Mouse (Mus musculus) midbrain, embryonic 13.5 days (tissue): Measurements from ENCODE around the gene Olfm1. TPM values are rescaled to one million over a fixed set of nuclear protein-coding genes. Genes with fewer than 3 reads are reported as not detected.

ENCODE experiments used
- ATAC-seq: fragments of 200-750 bp; cut with Nextera tagmentation; 2 replicates; pipeline ENCODE4 v1.8.0; 2017; ENCODE audit warnings: mild to moderate bottlenecking, moderate TSS enrichment, moderate library complexity
- H3K27ac ChIP-seq: fragments of 300-500 bp; sonication (generic); 2 replicates; pipeline ENCODE4 v1.5.1; 2015; ENCODE audit warnings: inconsistent platforms, mild to moderate bottlenecking, moderate library complexity
- H3K27me3 ChIP-seq: fragments of 300-500 bp; sonication (generic); 2 replicates; pipeline ENCODE4 v1.6.1; 2015; ENCODE audit warnings: mild to moderate bottlenecking, inconsistent platforms
- H3K36me3 ChIP-seq: fragments of 300-500 bp; sonication (generic); 2 replicates; pipeline ENCODE4 v1.6.1; 2015; ENCODE audit warnings: mild to moderate bottlenecking, inconsistent platforms
- H3K4me1 ChIP-seq: fragments of 300-500 bp; sonication (generic); replicated peaks from 2 replicates; pipeline ENCODE4 v1.6.1; 2015; ENCODE audit warnings: inconsistent platforms
- H3K4me2 ChIP-seq: fragments of 300-500 bp; sonication (generic); replicated peaks from 2 replicates; pipeline ENCODE4 v1.6.1; 2015; ENCODE audit warnings: moderate library complexity, mild to moderate bottlenecking, inconsistent platforms
- H3K4me3 ChIP-seq: fragments of 300-500 bp; sonication (generic); replicated peaks from 2 replicates; pipeline ENCODE4 v1.5.1; 2015; ENCODE audit warnings: mild to moderate bottlenecking, inconsistent platforms
- H3K9ac ChIP-seq: fragments of 300-500 bp; sonication (generic); replicated peaks from 2 replicates; pipeline ENCODE4 v1.6.1; 2015; ENCODE audit warnings: mild to moderate bottlenecking, inconsistent platforms
- H3K9me3 ChIP-seq: fragments of 300-500 bp; sonication (generic); 2 replicates; pipeline ENCODE4 v1.6.1; 2016; ENCODE audit warnings: mild to moderate bottlenecking, inconsistent platforms
- WGBS: fragments of 180-500 bp; shearing (Covaris S2); methylation state at CpG from one replicate; pipeline ENCODE4 v1.1.7; 2015; 5-methylcytosine and 5-hydroxymethylcytosine counted together
- polyA plus RNA-seq: library from polyadenylated mRNA; unstranded; fragments of >200 nt; fragmentation: Nextera tagmentation; extraction: Ambion mirVana; gene quantifications from 2 replicates; pipeline ENCODE4 v1.2.1, GENCODE M21; 2015

Olfm1 gene
- polyA plus RNA-seq, 1 experiment from 2014 or later: 203 TPM

GRCm38 (mm10) chr2:28205467-28205805 lies 12.6 kb downstream of the Olfm1 start:
- peak overlapping the region; percentile 54; the same call in 1 of the 2 replicates for H3K27ac ChIP-seq
- peaks cover 6% of the 10 kb centered on the region; the same call in 1 of the 2 replicates for H3K27me3 ChIP-seq
- H3K9ac ChIP-seq: peak overlapping the region; percentile 88
- peak overlapping the region; percentile 66 for H3K4me3 ChIP-seq
- no peaks in the 10 kb centered on the region for H3K9me3 ChIP-seq
- peaks cover 64% of the 10 kb centered on the region for H3K4me1 ChIP-seq
- under 1% methylated on average over 49 of the region's 49 CpGs for WGBS
- H3K4me2 ChIP-seq: peak overlapping the region; percentile 99
- H3K36me3 ChIP-seq: peaks cover 5% of the 10 kb centered on the region; the same call in 1 of the 2 replicates
- ATAC-seq: peak; percentile 79

GRCm38 (mm10) chr2:28205870-28206421 lies 13.2 kb downstream of the Olfm1 start:
- peak; percentile 8; the same call in 1 of the 2 replicates for ATAC-seq
- peak overlapping the region; percentile 54; the same call in 1 of the 2 replicates for H3K27ac ChIP-seq
- H3K9me3 ChIP-seq: no peaks in the 10 kb centered on the region
- H3K36me3 ChIP-seq: peaks cover 5% of the 10 kb centered on the region; the same call in 1 of the 2 replicates
- peak overlapping the region; percentile 88 for H3K9ac ChIP-seq
- H3K4me3 ChIP-seq: peak overlapping the region; percentile 66
- H3K27me3 ChIP-seq: peaks cover 6% of the 10 kb centered on the region; the same call in 1 of the 2 replicates
- WGBS: 2% methylated on average over 30 of the region's 51 CpGs
- peaks cover 67% of the 10 kb centered on the region for H3K4me1 ChIP-seq
- peak overlapping the region; percentile 99 for H3K4me2 ChIP-seq

- peak overlapping the region; percentile 66 for H3K4me3 ChIP-seq
- 13% methylated on average over 11 of the region's 11 CpGs for WGBS
- H3K36me3 ChIP-seq: peaks cover 5% of the 10 kb centered on the region; the same call in 1 of the 2 replicates
- peak overlapping the region; percentile 99 for H3K4me2 ChIP-seq
- H3K27me3 ChIP-seq: peaks cover 6% of the 10 kb centered on the region; the same call in 1 of the 2 replicates
- H3K27ac ChIP-seq: 0 out of 2 replicates have a peak overlapping the region, but pooled peaks have one; percentile 54
- H3K4me1 ChIP-seq: peaks cover 72% of the 10 kb centered on the region
- no peak for ATAC-seq
- H3K9me3 ChIP-seq: no peaks in the 10 kb centered on the region
- H3K9ac ChIP-seq: peak overlapping the region; percentile 88
Measured at GRCm38 (mm10) chr2:28206472-28206871, 13.7 kb downstream of the Olfm1 start.

GRCm38 (mm10) chr2:28207200-28207750 lies 14.5 kb downstream of the Olfm1 start:
- Histone ChIP-seq H3K27ac (no peak overlapping the region), H3K9ac (0 out of 2 replicates have a peak overlapping the region, but pooled peaks have one; percentile 14), H3K36me3 (peaks cover 8% of the 10 kb centered on the region; the same call in 1 of the 2 replicates), H3K9me3 (no peaks in the 10 kb centered on the region), H3K27me3 (peaks cover 6% of the 10 kb centered on the region; the same call in 1 of the 2 replicates), H3K4me1 (peaks cover 80% of the 10 kb centered on the region), H3K4me3 (no peak overlapping the region), H3K4me2 (peak overlapping the region; percentile 99)
- no peak for ATAC-seq
- 80% methylated on average over 3 of the region's 3 CpGs for WGBS

GRCm38 (mm10) chr2:28208130-28208745 lies 15.4 kb downstream of the Olfm1 start:
- no peak for ATAC-seq
- H3K4me1 ChIP-seq: peaks cover 88% of the 10 kb centered on the region
- 91% methylated on average over 14 of the region's 14 CpGs for WGBS

GRCm38 (mm10) chr2:28209211-28209610 lies 16.4 kb downstream of the Olfm1 start:
- H3K27ac ChIP-seq: no peak overlapping the region
- H3K4me1 ChIP-seq: peaks cover 82% of the 10 kb centered on the region
- peaks cover 24% of the 10 kb centered on the region for H3K36me3 ChIP-seq
- no peaks in the 10 kb centered on the region for H3K9me3 ChIP-seq
- H3K4me2 ChIP-seq: no peak overlapping the region
- ATAC-seq: no peak
- H3K27me3 ChIP-seq: peaks cover 6% of the 10 kb centered on the region; the same call in 1 of the 2 replicates
- no peak overlapping the region for H3K4me3 ChIP-seq
- WGBS: 87% methylated on average over 5 of the region's 5 CpGs
- no peak overlapping the region for H3K9ac ChIP-seq

More at GRCm38 (mm10) chr2:28208130-28208745, 15.4 kb downstream of the Olfm1 start:
- Histone ChIP-seq H3K4me2 (0 out of 2 replicates have a peak overlapping the region, but pooled peaks have one; percentile 4), H3K27me3 (peaks cover 6% of the 10 kb centered on the region; the same call in 1 of the 2 replicates), H3K4me3 (no peak overlapping the region), H3K27ac (no peak overlapping the region), H3K36me3 (peaks cover 15% of the 10 kb centered on the region; the same call in 1 of the 2 replicates), H3K9me3 (no peaks in the 10 kb centered on the region), H3K9ac (no peak overlapping the region)

GRCm38 (mm10) chr2:28209653-28210052 lies 16.9 kb downstream of the Olfm1 start:
- no peak for ATAC-seq
- Histone ChIP-seq H3K9me3 (no peaks in the 10 kb centered on the region), H3K27me3 (peaks cover 6% of the 10 kb centered on the region; the same call in 1 of the 2 replicates), H3K9ac (0 out of 2 replicates have a peak overlapping the region, but pooled peaks have one; percentile 16), H3K27ac (0 out of 2 replicates have a peak overlapping the region, but pooled peaks have one; percentile 21), H3K36me3 (peaks cover 28% of the 10 kb centered on the region), H3K4me2 (no peak overlapping the region), H3K4me3 (no peak overlapping the region), H3K4me1 (peaks cover 78% of the 10 kb centered on the region)
- 76% methylated on average over 12 of the region's 12 CpGs for WGBS

- 0 out of 2 replicates have a peak, but pooled peaks cover 6% of the 10 kb centered on the region for H3K27me3 ChIP-seq
- no peak for ATAC-seq
- H3K4me3 ChIP-seq: no peak overlapping the region
- no peak overlapping the region for H3K4me2 ChIP-seq
- peaks cover 35% of the 10 kb centered on the region for H3K36me3 ChIP-seq
- no peak overlapping the region for H3K9ac ChIP-seq
- 70% methylated on average over 4 of the region's 4 CpGs for WGBS
- no peak overlapping the region for H3K27ac ChIP-seq
- peaks cover 72% of the 10 kb centered on the region for H3K4me1 ChIP-seq
- no peaks in the 10 kb centered on the region for H3K9me3 ChIP-seq
Measured at GRCm38 (mm10) chr2:28210273-28210672, 17.5 kb downstream of the Olfm1 start.

- H3K27me3 ChIP-seq: 0 out of 2 replicates have a peak, but pooled peaks cover 2% of the 10 kb centered on the region
- H3K9me3 ChIP-seq: no peaks in the 10 kb centered on the region
- peaks cover 49% of the 10 kb centered on the region for H3K36me3 ChIP-seq
- H3K4me2 ChIP-seq: 0 out of 2 replicates have a peak overlapping the region, but pooled peaks have one; percentile 9
- H3K4me1 ChIP-seq: peaks cover 62% of the 10 kb centered on the region
- no peak overlapping the region for H3K4me3 ChIP-seq
- 54% methylated on average over 22 of the region's 22 CpGs for WGBS
- ATAC-seq: no peak
- H3K9ac ChIP-seq: 0 out of 2 replicates have a peak overlapping the region, but pooled peaks have one; percentile 28
- peak overlapping the region; percentile 58; the same call in 1 of the 2 replicates for H3K27ac ChIP-seq
Measured at GRCm38 (mm10) chr2:28211531-28212281, 18.9 kb downstream of the Olfm1 start.

- Histone ChIP-seq H3K4me1 (peaks cover 51% of the 10 kb centered on the region), H3K36me3 (peaks cover 61% of the 10 kb centered on the region), H3K27ac (no peak overlapping the region)
Measured at GRCm38 (mm10) chr2:28212911-28213310, 20.1 kb downstream of the Olfm1 start.

GRCm38 (mm10) chr2:28216211-28216775 lies 23.5 kb downstream of the Olfm1 start:
- no peak for ATAC-seq
- no peak overlapping the region for H3K4me2 ChIP-seq
- no peaks in the 10 kb centered on the region for H3K27me3 ChIP-seq
- H3K9me3 ChIP-seq: no peaks in the 10 kb centered on the region
- H3K27ac ChIP-seq: no peak overlapping the region
- peaks cover 27% of the 10 kb centered on the region for H3K4me1 ChIP-seq
- H3K36me3 ChIP-seq: peaks cover 73% of the 10 kb centered on the region
- H3K9ac ChIP-seq: no peak overlapping the region
- 85% methylated on average over 5 of the region's 5 CpGs for WGBS
- no peak overlapping the region for H3K4me3 ChIP-seq

More at GRCm38 (mm10) chr2:28212911-28213310, 20.1 kb downstream of the Olfm1 start:
- H3K9ac ChIP-seq: no peak overlapping the region
- 40% methylated on average over 5 of the region's 5 CpGs for WGBS
- H3K4me2 ChIP-seq: no peak overlapping the region
- ATAC-seq: no peak
- H3K4me3 ChIP-seq: no peak overlapping the region
- H3K9me3 ChIP-seq: no peaks in the 10 kb centered on the region
- no peaks in the 10 kb centered on the region for H3K27me3 ChIP-seq
